Mouse (Mus musculus): Measurements from ENCODE around the gene Dctpp1.

Gene Dctpp1

DNA sequence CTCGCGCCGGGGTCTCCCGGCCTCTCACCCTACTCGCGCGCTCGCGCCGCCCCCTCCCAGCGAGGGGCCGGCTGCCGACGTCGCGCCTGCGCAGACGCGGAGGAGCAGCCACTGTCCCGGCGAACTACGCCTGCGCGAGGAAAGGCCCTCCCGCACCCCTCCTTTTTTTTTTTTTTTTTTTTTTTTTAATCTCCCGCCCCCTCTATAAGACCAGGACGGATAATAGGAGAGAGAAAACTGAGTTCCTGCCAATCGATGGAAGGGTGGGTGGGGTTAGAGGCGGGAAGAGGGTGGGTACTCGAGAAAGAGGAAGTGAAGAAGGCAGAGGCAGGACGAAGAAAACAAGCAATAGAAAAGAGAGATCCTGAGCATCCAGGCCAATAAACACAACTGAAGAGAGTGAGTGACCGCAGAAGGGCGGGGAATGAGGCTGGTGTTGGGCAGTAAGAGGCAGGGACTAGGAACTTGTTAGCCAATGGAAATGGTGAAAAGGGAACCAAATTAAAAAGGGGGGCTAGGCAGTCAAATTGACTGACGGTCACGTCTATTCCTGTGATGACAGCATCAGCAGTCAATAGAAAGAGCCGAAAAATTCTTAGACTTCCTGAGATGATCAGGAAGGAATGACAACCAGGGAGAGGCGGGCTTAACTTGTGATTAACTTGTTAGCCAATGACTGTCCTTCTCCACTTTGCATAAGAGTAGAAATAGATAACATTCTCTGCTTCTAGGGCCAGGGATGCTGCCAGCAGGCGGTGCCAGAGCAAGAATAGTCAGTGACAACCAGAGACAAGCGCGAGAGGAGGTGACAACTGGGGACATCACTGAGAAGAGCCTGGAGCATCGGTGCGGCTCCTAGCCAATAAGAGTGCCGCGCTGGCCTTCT, 51.7 kb downstream of the Dctpp1 start, which contains the start of gene Mylpf:
Mylpf (plus strand) TSS at position 338 of the 886 bp plus-strand sequence.
- DNase-seq: peak; percentile 93

DNA sequence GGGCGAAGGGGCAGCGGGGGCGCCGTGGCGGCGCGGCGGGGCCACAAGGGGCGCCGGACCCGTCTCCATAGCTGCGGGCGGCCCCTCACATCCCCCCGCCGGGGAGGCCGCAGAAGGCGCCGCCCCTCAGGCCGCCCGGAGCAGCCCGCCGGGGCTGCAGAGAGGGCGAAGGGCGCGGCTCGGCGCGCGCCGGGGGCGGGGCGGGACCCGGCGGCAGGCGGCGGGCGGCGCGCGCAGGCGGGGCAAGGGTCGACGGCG, 52.3 kb downstream of the Dctpp1 start, which contains the start of gene Tbc1d10b:
Tbc1d10b (minus strand) TSS at position 174 of the 258 bp plus-strand sequence.
- DNase-seq: peak; percentile 37

DNA sequence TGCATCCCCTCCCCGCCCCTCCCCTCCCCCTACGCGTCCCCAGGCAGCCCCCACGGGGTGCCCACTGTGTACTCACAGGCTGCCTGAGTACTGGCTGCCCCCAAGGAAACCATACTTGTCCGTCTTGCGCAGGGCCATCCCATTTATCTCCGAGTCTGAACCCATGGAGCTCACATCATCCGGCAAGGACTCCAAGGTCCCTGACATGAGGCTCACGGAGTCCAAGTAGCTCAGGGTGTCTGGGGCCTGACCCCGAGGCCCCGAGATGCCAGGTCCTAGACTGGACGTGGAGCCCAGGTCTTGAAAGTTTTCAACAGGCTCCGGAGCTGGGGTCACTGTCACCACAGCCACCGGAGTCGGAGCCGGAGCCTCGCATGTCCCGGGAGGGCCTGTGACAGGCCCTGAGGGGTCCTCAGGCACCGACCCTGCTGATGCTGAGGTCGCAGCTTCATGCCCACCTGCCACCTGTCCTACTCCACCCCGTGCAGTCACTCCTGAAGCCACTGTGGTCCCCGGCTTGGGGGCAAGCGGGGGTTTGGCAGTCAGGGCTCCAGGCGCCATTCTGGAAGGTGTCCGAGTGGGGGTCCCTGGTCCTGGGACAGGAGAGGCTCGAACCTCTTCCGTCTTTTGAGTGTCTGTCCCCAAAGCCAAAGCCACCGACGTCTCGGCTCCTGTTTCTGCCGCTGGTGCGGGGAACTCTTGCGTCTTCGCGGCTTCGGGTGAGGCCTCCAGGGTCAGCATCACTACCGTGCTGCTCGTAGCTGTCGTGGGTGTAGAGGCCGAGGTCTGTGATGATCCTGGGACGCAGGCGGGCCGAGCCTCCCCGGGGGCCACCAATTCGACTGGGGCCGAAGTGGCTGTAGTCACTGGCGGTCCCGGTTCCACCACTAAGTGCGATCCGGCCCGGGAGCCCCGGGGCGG, 52.9 kb downstream of the Dctpp1 start:
- DNase-seq: no peak
